Mouse (Mus musculus) frontal cortex, adult (tissue): ENCODE data around the gene Kcnma1.

Source experiments
- ATAC-seq: cut with Nextera tagmentation; 2 replicates; pipeline ENCODE4 v1.9.2; 2017; ENCODE audit warnings: mild to moderate bottlenecking, moderate library complexity, mixed read lengths; ENCODE audit not compliant: low TSS enrichment

Gene Kcnma1

GRCm38 (mm10) chr14:23782845-23783609 lies 231.3 kb downstream of the Kcnma1 start:
- ATAC-seq, result peak; percentile 36; the same call in 1 of the 2 replicates

DNA sequence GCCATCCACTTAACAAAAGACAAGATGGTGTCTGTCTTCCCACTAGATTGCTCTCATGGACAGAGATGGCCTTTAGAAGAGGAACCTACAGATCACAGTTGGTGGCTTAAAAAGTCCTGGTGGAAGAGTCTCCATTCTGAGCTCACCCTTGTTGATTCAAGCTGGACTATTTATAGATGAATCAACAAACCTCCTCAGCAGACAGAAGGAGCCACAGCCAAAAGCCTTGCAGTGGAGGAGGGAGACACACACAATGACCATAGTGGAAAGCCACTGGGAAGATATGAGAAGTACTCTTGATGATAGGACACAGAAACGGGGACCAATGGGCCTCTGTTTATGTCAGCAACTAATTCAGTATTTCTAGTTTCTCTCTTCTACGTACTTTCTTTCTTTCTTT lies 239.7 kb downstream of the Kcnma1 start:
- no peak for ATAC-seq

DNA sequence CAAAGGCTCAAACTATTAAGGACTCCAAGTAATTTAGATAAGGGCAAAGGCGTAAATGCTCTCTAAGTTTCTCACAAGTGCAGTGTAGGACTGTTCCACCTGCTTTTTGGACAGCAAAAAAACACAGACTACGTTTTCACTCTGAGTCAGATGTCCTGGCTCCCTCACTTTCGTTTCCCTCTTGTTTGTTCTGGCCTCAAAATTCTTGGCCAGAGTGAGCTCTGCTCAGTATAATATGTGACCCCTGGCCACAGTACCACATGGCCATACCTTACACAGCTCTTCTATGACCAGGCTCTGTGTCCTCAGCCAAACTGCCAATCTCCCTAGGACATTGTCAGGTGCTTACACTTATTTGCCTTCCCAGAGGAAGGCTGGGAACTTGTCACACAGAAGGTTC lies 241.6 kb downstream of the Kcnma1 start:
- ATAC-seq, result no peak

DNA sequence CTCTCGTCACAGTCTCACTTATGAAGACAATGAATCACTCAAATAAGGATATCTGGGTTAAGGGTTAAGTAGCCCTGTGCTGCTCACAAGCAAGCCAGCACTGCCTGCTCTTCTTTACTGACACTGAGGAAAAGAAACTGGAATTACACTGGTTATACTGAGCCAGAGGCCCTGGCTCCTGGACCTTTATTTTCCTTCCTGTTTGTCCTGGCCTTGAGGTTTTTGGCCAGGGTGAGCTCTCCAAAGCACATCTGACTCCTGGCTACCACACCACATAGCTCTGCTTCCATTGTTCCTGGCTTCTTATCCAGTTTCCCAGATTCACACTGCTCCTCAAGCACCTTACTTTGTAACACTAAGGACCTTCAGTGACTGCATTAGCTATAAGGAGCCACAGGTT lies 242.5 kb downstream of the Kcnma1 start:
- ATAC-seq, result no peak

DNA sequence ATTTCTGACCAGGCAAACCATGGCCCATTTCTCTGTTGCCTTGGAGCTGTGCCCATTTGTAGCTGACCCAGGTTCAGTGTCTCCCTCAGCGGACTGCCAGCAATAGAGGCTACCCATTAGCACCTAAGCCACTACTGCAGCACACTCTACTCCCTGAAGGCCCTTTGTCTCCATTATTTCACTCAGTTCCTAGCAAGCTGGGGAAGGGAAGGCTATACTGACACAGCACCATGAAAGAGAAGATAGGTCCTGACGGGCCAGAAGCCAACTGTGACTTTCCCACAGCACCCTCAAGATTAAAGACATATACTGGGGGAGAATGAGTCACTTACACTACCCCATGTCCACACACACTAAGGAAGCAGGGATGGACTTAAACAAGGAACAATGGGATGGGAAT lies 251.8 kb downstream of the Kcnma1 start:
- no peak for ATAC-seq

DNA sequence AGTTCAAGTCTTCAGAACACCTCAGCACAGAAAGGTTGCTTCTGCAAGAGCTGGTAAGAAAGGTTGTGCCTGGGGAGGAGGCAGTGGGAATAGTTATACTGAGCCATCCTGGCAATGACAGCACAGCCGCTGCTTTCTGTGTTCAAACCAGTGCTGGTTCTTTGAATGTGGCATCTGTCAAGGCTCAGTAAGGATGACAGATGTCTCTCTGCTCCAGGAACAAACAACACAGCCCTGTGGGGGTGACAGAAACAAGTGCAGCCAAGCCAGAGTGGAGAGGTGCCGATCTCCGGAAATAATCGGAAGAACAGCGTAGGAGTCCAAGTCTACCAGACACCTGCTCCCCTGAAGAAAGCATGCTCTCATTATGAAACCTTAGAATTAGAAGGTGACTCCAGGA lies 254.7 kb downstream of the Kcnma1 start:
- peak; percentile 56 for ATAC-seq

GRCm38 (mm10) chr14:23758421-23758820 lies 255.9 kb downstream of the Kcnma1 start:
- peak; percentile 77 for ATAC-seq

DNA sequence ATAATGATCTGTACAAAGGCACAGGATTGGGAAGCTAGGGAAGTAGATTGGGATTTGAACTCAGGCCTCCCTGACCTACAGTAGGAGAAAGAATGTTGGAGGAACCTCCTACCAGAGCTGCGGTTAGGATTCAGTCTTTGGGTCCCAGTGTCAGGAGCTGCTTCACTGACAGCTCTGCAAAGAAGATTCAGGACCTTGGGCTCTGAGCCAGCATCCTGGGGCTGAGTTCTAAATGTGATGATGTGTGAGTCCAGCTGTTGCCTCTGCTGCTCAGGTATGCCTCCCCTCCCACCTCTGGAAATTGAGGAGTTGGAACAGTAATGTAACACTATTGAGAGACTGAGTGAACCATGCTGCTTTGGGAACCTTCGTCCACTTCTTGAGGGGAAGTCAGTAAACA lies 266.3 kb downstream of the Kcnma1 start:
- ATAC-seq, result no peak

DNA sequence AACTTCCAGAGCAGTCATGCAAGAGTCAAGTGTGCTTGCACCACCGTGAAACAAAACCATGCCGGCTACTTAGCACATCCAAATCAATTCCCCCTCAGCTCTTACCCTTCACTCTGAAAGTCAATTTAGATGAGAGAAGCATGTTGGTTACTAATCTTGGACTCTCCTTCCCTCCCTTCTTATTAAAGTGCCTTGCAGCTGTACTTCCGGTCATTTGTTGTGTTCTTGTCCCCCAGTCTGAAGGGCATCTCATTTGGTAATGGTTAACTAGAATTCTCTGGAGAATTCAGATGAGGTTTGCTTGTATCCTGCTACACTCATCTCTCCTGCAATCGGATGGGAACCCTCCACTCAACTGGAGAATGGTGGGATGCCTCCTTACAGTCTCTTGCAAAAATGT lies 267.3 kb downstream of the Kcnma1 start:
- ATAC-seq, result no peak

DNA sequence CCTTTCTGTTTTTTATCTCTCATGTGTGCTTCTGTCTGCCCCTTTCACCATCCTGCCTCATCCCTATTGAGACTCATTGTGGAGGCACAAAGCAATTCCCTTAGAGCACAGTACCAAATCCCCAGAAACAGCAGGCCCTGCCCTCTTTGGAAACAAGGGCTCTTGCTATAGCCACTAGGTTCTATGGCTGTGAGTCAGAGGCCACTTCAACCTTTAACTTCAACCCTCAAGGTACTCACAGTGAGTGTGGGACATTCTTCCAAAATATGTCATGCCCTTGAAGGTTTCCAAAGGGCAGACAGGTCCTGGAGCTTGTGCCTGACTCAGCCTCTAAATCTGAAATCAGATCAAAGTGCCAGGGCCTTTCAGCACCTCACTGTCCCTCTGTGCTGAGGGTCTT lies 272.8 kb downstream of the Kcnma1 start:
- ATAC-seq, result no peak

GRCm38 (mm10) chr14:23734200-23734599 lies 280.1 kb downstream of the Kcnma1 start:
- no peak for ATAC-seq

DNA sequence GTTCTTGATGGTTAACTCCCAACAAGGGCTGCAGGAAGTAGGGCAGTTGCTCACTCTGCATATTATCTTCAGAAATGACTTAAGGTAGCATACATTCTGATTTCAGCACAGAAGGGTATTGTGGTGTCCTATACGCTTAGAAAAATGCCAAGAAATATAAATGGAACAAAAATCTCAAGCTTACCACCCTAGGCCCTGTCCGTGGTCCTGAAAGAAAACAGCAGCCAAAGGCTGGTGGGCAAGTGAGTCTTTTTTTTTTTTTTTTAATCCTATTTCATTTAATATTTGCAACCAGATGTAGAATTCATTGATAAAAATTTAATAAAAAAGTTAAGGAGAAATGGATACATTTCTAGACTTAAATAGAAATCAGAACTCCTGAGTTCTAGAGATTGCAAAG lies 284.9 kb downstream of the Kcnma1 start:
- ATAC-seq, result no peak

GRCm38 (mm10) chr14:23723701-23724430 lies 290.4 kb downstream of the Kcnma1 start:
- no peak for ATAC-seq

GRCm38 (mm10) chr14:23719246-23719645 lies 295.0 kb downstream of the Kcnma1 start:
- ATAC-seq, result peak; percentile 28

DNA sequence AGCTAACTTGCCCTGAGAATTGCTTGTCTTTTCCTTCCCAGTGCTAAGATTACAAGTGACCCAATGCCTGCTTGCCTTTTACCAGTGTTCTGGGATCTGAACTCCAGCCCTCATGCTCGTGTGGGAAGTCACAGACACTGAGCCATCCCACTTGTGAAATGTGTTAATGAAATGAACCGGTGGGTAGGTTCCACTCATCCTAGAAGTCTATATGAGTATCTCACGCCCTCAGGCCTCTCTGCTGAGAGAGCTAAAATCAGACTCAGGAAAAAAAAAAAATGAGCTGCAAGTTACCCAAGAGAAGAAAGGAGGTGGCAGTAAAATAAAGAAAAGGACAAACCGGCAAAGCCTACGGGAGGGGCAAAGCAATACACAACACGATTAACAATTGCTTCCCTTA lies 295.6 kb downstream of the Kcnma1 start:
- peak; percentile 78 for ATAC-seq

GRCm38 (mm10) chr14:23714396-23715131 lies 299.7 kb downstream of the Kcnma1 start:
- ATAC-seq, result no peak

GRCm38 (mm10) chr14:23712891-23713290 lies 301.4 kb downstream of the Kcnma1 start:
- no peak for ATAC-seq

- peak; percentile 76 for ATAC-seq
Observed at GRCm38 (mm10) chr14:23710954-23711353, 303.3 kb downstream of the Kcnma1 start.

DNA sequence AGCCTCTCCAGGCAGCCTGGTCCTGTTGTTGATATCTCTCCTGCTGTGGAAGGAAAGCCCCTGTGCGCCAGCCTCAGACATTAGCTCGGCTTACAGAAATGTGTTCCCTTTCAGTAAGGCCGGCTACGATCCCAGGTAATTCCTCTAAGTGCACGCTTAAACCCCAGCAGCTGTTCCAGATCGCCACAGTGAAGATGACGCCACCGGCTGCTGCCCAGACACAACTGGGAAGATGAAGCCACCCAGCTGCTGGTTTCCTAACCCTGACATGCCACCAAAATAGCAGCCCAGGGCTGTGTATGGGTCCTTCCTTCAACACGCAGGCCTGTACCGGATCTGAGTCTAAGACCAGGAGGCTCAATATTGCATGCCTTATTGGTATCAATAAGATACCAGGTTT lies 307.5 kb downstream of the Kcnma1 start:
- no peak for ATAC-seq

GRCm38 (mm10) chr14:23705647-23706046 lies 308.6 kb downstream of the Kcnma1 start:
- ATAC-seq, result peak; percentile 29; the same call in 1 of the 2 replicates

- no peak for ATAC-seq
Observed at GRCm38 (mm10) chr14:23704303-23704702, 310.0 kb downstream of the Kcnma1 start.

DNA sequence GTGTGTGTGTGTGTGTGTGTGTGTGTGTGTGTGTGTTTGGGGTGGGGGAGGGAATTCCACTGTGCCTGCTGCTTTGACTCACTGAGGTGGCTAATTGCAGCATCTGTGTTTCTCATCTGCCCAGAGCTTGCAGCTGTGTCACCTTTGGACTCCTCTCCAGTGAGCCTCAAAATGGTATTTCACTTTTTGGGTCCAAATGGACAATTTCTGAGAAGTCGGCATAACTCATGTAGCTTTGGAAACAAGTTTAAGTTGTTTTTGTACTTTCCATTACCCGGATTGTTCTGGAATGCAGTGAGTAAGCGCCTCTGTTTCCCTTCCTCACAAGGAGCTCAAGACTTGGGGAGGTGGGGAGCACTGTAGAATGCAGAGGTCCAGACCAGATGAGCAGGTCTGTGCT lies 317.9 kb downstream of the Kcnma1 start:
- no peak for ATAC-seq

DNA sequence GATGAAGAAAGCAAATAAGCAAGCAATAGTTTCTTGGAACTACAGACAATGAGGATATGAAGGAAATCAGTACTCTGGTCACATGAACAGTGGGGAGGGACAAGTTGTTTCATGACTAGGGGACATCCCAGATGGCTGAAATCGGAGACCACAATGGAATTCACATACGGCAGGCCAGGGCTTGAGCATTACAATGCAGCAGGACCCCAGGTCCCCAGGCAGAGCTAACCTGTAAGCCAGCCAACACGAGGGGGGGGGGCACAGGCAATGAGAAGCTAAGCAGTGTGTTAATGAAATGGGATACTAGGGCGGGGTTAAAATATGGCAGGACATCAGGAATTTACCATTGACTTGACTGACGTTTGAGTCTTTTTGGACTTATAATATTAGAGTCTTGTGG lies 324.6 kb downstream of the Kcnma1 start:
- no peak for ATAC-seq
